Mouse (Mus musculus) liver, embryonic 15.5 days (tissue): Measurements from ENCODE around the gene Ceacam16. TPM values are rescaled to one million over a fixed set of nuclear protein-coding genes. Genes with fewer than 3 reads are reported as not detected.

Experiments used
- ATAC-seq: fragments of 200-750 bp; cut with Nextera tagmentation; 2 replicates; pipeline ENCODE4 v1.8.0; 2017; ENCODE audit warnings: moderate number of reproducible peaks, mild to moderate bottlenecking, moderate library complexity; ENCODE audit not compliant: insufficient read depth
- H3K27ac ChIP-seq: fragments of 300-500 bp; sonication (generic); replicated peaks from 2 replicates; pipeline ENCODE4 v1.5.1; 2015; ENCODE audit warnings: mild to moderate bottlenecking, inconsistent platforms
- H3K27me3 ChIP-seq: fragments of 300-500 bp; sonication (generic); 2 replicates; pipeline ENCODE4 v1.6.1; 2015; ENCODE audit warnings: mild to moderate bottlenecking, inconsistent platforms
- H3K36me3 ChIP-seq: fragments of 300-500 bp; sonication (generic); replicated peaks from 2 replicates; pipeline ENCODE4 v1.6.1; 2015; ENCODE audit warnings: moderate library complexity, mild to moderate bottlenecking, inconsistent platforms
- H3K4me1 ChIP-seq: fragments of 300-500 bp; sonication (generic); replicated peaks from 2 replicates; pipeline ENCODE4 v1.6.1; 2015; ENCODE audit warnings: inconsistent platforms
- H3K4me2 ChIP-seq: fragments of 300-500 bp; sonication (generic); 2 replicates; pipeline ENCODE4 v1.6.1; 2015; ENCODE audit warnings: moderate library complexity, mild to moderate bottlenecking, inconsistent platforms
- H3K4me3 ChIP-seq: fragments of 300-500 bp; sonication (generic); replicated peaks from 2 replicates; pipeline ENCODE4 v1.5.1; 2015; ENCODE audit warnings: mild to moderate bottlenecking, inconsistent platforms
- H3K9ac ChIP-seq: fragments of 300-500 bp; sonication (generic); 2 replicates; pipeline ENCODE4 v1.6.1; 2015; ENCODE audit warnings: moderate library complexity, mild to moderate bottlenecking, inconsistent platforms
- H3K9me3 ChIP-seq: fragments of 300-500 bp; sonication (generic); replicated peaks from 2 replicates; pipeline ENCODE4 v1.6.1; 2016; ENCODE audit warnings: inconsistent platforms
- WGBS: fragments of 180-500 bp; shearing (Covaris S2); methylation state at CpG from one replicate; pipeline ENCODE4 v1.1.7; 2015; ENCODE audit warnings: mixed read lengths; ENCODE audit not compliant: insufficient replicate concordance; 5-methylcytosine and 5-hydroxymethylcytosine counted together
- polyA plus RNA-seq: library from polyadenylated mRNA; unstranded; fragments of >200 nt; fragmentation: Nextera tagmentation; extraction: Ambion mirVana; gene quantifications from 2 replicates; pipeline ENCODE4 v1.2.1, GENCODE M21; 2015

Gene Ceacam16
- polyA plus RNA-seq, 1 experiment from 2014 or later: not detected

DNA sequence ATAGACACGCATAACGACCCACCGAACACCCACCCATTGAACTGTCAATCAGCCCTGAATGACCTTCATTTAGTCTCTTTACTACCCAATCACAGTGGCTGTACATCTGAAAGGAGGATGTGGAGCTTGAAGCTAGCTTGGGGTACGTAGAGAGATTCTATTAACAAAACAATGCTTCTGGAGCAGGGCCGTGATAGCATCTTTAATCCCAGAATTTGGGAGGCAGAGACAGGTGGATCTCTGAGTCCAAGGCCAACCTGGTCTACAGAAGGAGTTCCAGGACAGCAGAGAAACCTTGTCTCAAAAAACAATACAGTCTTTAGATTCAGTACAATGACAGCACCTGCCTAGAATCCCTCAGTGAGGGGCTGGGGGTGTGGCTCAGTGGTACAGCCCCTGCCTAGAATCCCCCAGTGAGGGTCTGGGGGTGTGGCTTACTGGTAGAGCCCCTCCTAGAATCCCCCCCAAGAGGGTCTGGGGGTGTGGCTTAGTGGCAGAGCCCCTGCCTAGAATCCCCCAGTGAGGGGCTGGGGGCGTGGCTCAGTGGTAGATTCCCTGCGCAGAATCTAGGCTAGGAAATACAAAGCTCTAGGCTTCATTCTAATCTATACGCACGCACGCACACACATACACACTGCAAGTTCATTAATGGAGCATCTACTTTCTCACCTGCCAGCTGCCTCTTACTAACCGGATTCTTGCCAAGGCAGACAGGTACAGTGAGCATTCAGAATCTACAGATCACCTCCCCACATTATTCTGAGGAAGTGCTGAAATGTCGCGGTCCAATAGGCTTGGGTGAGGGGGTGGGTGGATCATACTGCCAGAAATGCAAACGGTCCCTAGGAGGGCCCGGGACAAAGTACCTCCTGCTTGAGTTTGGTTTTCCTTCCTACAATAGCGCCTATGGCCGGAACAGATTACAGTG, 45.5 kb downstream of the Ceacam16 start:
- H3K4me3 ChIP-seq: peak overlapping the region; percentile 45
- H3K4me1 ChIP-seq: peaks cover 50% of the 10 kb centered on the region
- H3K27ac ChIP-seq: peak overlapping the region; percentile 85; the same call in 1 of the 2 replicates
- peaks cover 6% of the 10 kb centered on the region; the same call in 1 of the 2 replicates for H3K36me3 ChIP-seq
- peak overlapping the region; percentile 58 for H3K4me2 ChIP-seq
- no peaks in the 10 kb centered on the region; the same call in 1 of the 2 replicates for H3K9me3 ChIP-seq
- WGBS: 29% methylated on average over 17 of the region's 17 CpGs
- H3K27me3 ChIP-seq: peaks cover 19% of the 10 kb centered on the region
- peak; percentile 27; the same call in 1 of the 2 replicates for ATAC-seq
- no peak overlapping the region for H3K9ac ChIP-seq

DNA sequence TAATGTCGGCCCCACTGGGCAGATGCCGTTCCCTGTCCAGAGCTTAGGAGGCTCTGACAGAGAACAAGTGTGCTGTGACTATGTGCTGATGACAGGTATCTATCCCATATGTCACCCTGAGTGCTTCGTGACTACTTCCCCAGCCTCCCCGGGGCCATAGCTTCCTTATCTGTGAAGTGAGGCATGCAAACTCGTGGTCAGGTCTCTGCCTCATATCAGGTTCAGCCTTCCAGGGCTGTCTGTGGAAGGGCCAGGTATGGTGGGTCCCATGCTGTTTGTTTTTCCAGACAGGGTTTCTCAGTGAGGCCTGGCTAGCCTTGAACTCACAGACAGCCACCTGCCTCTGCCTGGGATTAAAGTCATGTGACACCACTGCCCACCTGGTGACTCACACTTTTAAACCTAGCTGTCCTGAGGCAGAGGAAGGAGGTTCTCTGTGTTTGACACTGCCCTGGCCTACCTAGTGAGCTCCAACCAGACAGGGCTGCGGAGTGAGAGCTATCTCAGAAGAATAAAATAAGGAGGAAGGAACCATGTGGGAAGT, 47.4 kb downstream of the Ceacam16 start:
- H3K9ac ChIP-seq: no peak overlapping the region
- ATAC-seq: no peak
- peaks cover 39% of the 10 kb centered on the region for H3K4me1 ChIP-seq
- H3K4me3 ChIP-seq: no peak overlapping the region
- WGBS: 30% methylated on average over 6 of the region's 6 CpGs
- no peak overlapping the region for H3K4me2 ChIP-seq
- H3K9me3 ChIP-seq: no peaks in the 10 kb centered on the region
- peaks cover 19% of the 10 kb centered on the region for H3K27me3 ChIP-seq
- H3K27ac ChIP-seq: no peak overlapping the region
- no peaks in the 10 kb centered on the region; the same call in 1 of the 2 replicates for H3K36me3 ChIP-seq

DNA sequence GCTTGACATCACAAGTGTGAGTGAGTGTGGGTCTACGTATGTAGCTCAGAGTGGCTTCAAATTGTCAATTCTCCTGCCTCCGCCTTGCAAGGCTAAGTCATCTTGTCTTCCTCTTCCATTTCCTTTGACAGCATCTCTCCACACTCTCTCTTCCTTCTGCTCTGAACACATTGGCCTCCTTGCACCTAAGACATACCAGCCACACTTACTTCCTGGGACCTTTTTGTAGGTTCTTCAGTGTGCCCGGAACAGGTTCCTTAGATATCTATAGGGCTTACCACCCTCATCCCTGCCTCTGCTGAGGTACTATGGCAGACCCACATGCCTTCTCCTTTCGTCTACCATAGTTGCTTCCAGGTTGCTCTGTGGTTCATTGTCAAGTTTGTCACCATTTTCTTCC, 47.9 kb downstream of the Ceacam16 start:
- Histone ChIP-seq H3K9me3 (no peaks in the 10 kb centered on the region), H3K27me3 (peaks cover 19% of the 10 kb centered on the region)
- 60% methylated on average over 4 of the region's 4 CpGs for WGBS

GRCm38 (mm10) chr7:19811114-19811513, 50.0 kb downstream of the Ceacam16 start:
- Histone ChIP-seq H3K4me2 (no peak overlapping the region), H3K4me3 (no peak overlapping the region), H3K36me3 (no peaks in the 10 kb centered on the region; the same call in 1 of the 2 replicates), H3K4me1 (peaks cover 21% of the 10 kb centered on the region), H3K27ac (no peak overlapping the region), H3K9me3 (no peaks in the 10 kb centered on the region), H3K27me3 (peaks cover 2% of the 10 kb centered on the region; the same call in 1 of the 2 replicates), H3K9ac (no peak overlapping the region)
- WGBS: 26% methylated on average over 22 of the region's 22 CpGs
- ATAC-seq: no peak

More for the DNA sequence above, 47.9 kb downstream of the Ceacam16 start:
- ATAC-seq: no peak
- no peaks in the 10 kb centered on the region; the same call in 1 of the 2 replicates for H3K36me3 ChIP-seq
- no peak overlapping the region for H3K27ac ChIP-seq
- peaks cover 35% of the 10 kb centered on the region for H3K4me1 ChIP-seq
- no peak overlapping the region for H3K4me3 ChIP-seq
- no peak overlapping the region for H3K4me2 ChIP-seq
- no peak overlapping the region for H3K9ac ChIP-seq

GRCm38 (mm10) chr7:19809369-19809768, 51.7 kb downstream of the Ceacam16 start:
- no peak overlapping the region for H3K27ac ChIP-seq
- ATAC-seq: no peak
- no peak overlapping the region; the same call in 1 of the 2 replicates for H3K4me2 ChIP-seq
- peaks cover 14% of the 10 kb centered on the region for H3K4me1 ChIP-seq
- H3K27me3 ChIP-seq: no peaks in the 10 kb centered on the region
- no peak overlapping the region for H3K9ac ChIP-seq
- WGBS: 32% methylated on average over 27 of the region's 27 CpGs
- H3K4me3 ChIP-seq: no peak overlapping the region
- H3K36me3 ChIP-seq: no peaks in the 10 kb centered on the region; the same call in 1 of the 2 replicates
- no peaks in the 10 kb centered on the region for H3K9me3 ChIP-seq

DNA sequence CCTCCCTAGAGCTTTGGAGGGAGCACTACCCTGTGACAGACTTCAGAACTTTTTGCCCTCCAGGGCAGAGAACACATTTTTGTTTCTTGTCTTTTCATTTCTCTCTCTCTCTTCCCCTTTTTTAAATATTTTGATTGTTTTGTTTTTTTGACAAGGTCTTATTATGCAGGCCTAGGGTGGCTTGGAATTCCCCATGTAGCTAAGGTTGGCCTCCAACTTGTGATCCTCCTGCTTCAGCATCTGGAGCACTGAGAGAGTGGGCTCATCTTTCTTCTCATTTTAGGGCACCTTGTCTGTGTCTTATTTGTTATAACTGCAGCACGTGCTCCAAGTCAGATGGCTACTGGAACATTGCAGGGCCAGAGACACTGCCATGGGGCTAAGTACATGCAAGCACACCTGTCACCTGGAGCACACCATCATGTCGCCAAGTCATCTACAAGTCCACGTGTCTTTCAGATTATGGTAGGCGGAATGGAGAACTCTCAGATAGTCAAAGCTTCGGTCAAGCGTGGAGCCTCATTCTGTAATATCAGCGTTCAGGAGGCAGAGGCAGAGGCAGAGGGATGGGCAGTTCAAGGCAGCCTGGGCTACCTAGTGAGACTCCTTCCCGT, 54.6 kb downstream of the Ceacam16 start:
- 69% methylated on average over 8 of the region's 8 CpGs for WGBS
- Histone ChIP-seq H3K4me3 (no peak overlapping the region), H3K4me2 (no peak overlapping the region), H3K27ac (no peak overlapping the region), H3K9me3 (no peaks in the 10 kb centered on the region), H3K4me1 (peaks cover 13% of the 10 kb centered on the region; the same call in 1 of the 2 replicates), H3K36me3 (no peaks in the 10 kb centered on the region; the same call in 1 of the 2 replicates), H3K27me3 (no peaks in the 10 kb centered on the region), H3K9ac (no peak overlapping the region)
- ATAC-seq: no peak

GRCm38 (mm10) chr7:19802995-19803394, 58.1 kb downstream of the Ceacam16 start:
- 20% methylated on average over 7 of the region's 7 CpGs for WGBS

More at GRCm38 (mm10) chr7:19802995-19803394, 58.1 kb downstream of the Ceacam16 start:
- Histone ChIP-seq H3K36me3 (no peaks in the 10 kb centered on the region), H3K4me1 (0 out of 2 replicates have a peak, but pooled peaks cover 7% of the 10 kb centered on the region), H3K27me3 (no peaks in the 10 kb centered on the region), H3K9me3 (no peaks in the 10 kb centered on the region), H3K4me2 (no peak overlapping the region), H3K9ac (no peak overlapping the region), H3K4me3 (no peak overlapping the region), H3K27ac (no peak overlapping the region)
- ATAC-seq: no peak

Other genes starting within 250 kb of the Ceacam16 start
- gene Relb, start 231.9 kb downstream of the Ceacam16 start, polyA plus RNA-seq: 1.7 TPM in 2 replicates
- gene Clptm1, start 196.3 kb downstream of the Ceacam16 start, polyA plus RNA-seq: 48.3 and 48.8 TPM in 2 replicates
- 1,160 and 1,332 TPM in 2 replicates for gene Apoc2, start 183.4 kb downstream of the Ceacam16 start, polyA plus RNA-seq
- gene Gm44805, start 179.9 kb downstream of the Ceacam16 start, polyA plus RNA-seq: 22.2 and 29.1 TPM in 2 replicates
- gene Apoc4, start 179.8 kb downstream of the Ceacam16 start, polyA plus RNA-seq: 273 and 372 TPM in 2 replicates
- gene Apoc1, start 168.6 kb downstream of the Ceacam16 start, polyA plus RNA-seq: 609 and 611 TPM in 2 replicates
- 2,704 and 3,478 TPM in 2 replicates for gene Apoe, start 162.1 kb downstream of the Ceacam16 start, polyA plus RNA-seq
- gene Tomm40, start 145.9 kb downstream of the Ceacam16 start, polyA plus RNA-seq: 87.2 and 91.8 TPM in 2 replicates
- 15.2 and 19.5 TPM in 2 replicates for gene Nectin2, start 110.8 kb downstream of the Ceacam16 start, polyA plus RNA-seq
- gene Bcam, start 90.3 kb downstream of the Ceacam16 start, polyA plus RNA-seq: 10.3 and 11.3 TPM in 2 replicates
- gene Cblc, start 64.5 kb downstream of the Ceacam16 start, polyA plus RNA-seq: 3.5 and 3.8 TPM in 2 replicates
- 4.7 and 5.3 TPM in 2 replicates for gene Bcl3, start 38.5 kb downstream of the Ceacam16 start, polyA plus RNA-seq
- gene Gm19345, start 9.3 kb downstream of the Ceacam16 start, polyA plus RNA-seq: not detected in 2 replicates
- gene Ceacam19, start 26.7 kb upstream of the Ceacam16 start, polyA plus RNA-seq: not detected in 2 replicates
- 2.8 and 3.4 TPM in 2 replicates for gene Pvr, start 59.9 kb upstream of the Ceacam16 start, polyA plus RNA-seq
- gene Igsf23, start 89.5 kb upstream of the Ceacam16 start, polyA plus RNA-seq: 0.17 and 0.23 TPM in 2 replicates
- gene Ceacam20, start 104.1 kb upstream of the Ceacam16 start, polyA plus RNA-seq: not detected in 2 replicates
- not detected in 2 replicates for gene Nlrp9b, start 130.2 kb upstream of the Ceacam16 start, polyA plus RNA-seq
- not detected in 2 replicates for gene Vmn1r91, start 238.4 kb upstream of the Ceacam16 start, polyA plus RNA-seq